ENCODE assay signal across 23 mouse cellular contexts in the genomic region with DNA sequence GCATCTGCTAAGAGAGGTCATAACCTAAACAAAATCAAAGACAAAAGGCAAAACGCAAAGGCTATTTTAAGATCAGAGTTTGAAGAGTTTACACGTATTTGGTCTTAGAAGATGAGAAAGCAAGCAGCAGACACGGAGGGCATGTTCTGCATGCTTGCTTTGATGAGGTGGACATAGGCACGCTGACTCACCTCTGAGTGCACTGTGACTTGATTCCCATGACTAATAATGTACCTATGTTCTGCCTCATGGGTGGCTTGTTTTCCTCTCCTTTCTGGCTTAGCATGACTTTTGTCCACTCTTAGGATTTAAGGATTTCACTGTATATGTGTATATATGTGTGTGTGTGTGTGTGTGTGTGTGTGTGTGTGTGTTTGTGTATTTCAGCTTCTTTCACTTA.
DNase-seq lines count a peak whose midpoint lies in the region; TF ChIP-seq lines count a peak whose summit lies in the region.
"Had no signal": no experiment of that assay in that cellular context is flagged by ENCODE, and none has a peak within 500 bp of the region (broad histone marks: within the 10 kb centered on the region; RNA-seq: fewer than 3 reads in every experiment).

No protein-coding gene starts in this region.

- no peaks in the 10 kb centered on the region for H3K36me3 ChIP-seq in CH12.LX (replicated peaks in 1 of 2; ENCODE audit: control insufficient read depth in 1 of 2, insufficient read depth in 1 of 2, low read length in 1 of 2)
- H3K36me3 ChIP-seq in forebrain, embryonic 10.5 days (replicated peaks): no peaks in the 10 kb centered on the region
- H3K36me3 ChIP-seq: forebrain, embryonic 12.5 days; forebrain, embryonic 15.5 days; G1E; heart, embryonic 10.5 days; heart, embryonic 13.5 days; hindbrain, embryonic 13.5 days; intestine, embryonic 15.5 days had no signal

- no peaks in the 10 kb centered on the region for H3K79me2 ChIP-seq in CH12.LX (replicated peaks; ENCODE audit: control insufficient read depth, extremely low read depth, insufficient read depth, poor library complexity, severe bottlenecking)

- dilution Hi-C loops in CH12.LX (cut with MboI; ENCODE audit: extremely low pct_ligation_motif_present, extremely low pct_unique_long_range_greater_than_20kb, low sequenced_read_pairs): no loop called here

- H3K4me2 ChIP-seq in CH12.LX (ENCODE audit: insufficient read depth, low read depth, poor library complexity, severe bottlenecking): peak overlapping the region; percentile 21; the same call in 1 of the 2 replicates
- H3K4me2 ChIP-seq: forebrain, embryonic 12.5 days; forebrain, embryonic 15.5 days; heart, embryonic 13.5 days; hindbrain, embryonic 13.5 days; intestine, embryonic 15.5 days had no signal

- in situ Hi-C loops in CH12.LX (cut with MboI; ENCODE audit: low pct_ligation_motif_present, low pct_unique_long_range_greater_than_20kb, low sequenced_read_pairs): no loop called here

- TF ChIP-seq CTCF in CH12.LX (conservative IDR thresholded peaks at IDR 0.05 in 1 of 2, IDR thresholded peaks at IDR 0.05 in 1 of 2; ENCODE audit: low read depth in 2 of 2, low read length in 2 of 2): no peak

- no peak overlapping the region for H3K4me3 ChIP-seq in CH12.LX (replicated peaks in 1 of 3; ENCODE audit: low read depth in 2 of 3, low read length in 2 of 3, poor library complexity in 1 of 3)
- H3K4me3 ChIP-seq in forebrain, embryonic 10.5 days: no peak overlapping the region
- H3K4me3 ChIP-seq: forebrain, embryonic 12.5 days; forebrain, embryonic 15.5 days; heart, adult 2 months; heart, embryonic 10.5 days; heart, embryonic 13.5 days; hindbrain, embryonic 13.5 days; intestine, embryonic 15.5 days had no signal

- TF ChIP-seq POLR2A in CH12.LX (IDR thresholded peaks at IDR 0.05; ENCODE audit: low read depth, low read length): no peak

- WGBS in forebrain, embryonic 10.5 days: 88% methylated on average over 4 of the region's 4 CpGs

- no peak for TF ChIP-seq RAD21 in CH12.LX (IDR thresholded peaks at IDR 0.05; ENCODE audit: low read depth, low read length)

- peaks cover 0 to 3% of the 10 kb centered on the region in 2 experiments; a peak in 2 of 4 replicates for H3K4me1 ChIP-seq in CH12.LX (ENCODE audit: control insufficient read depth in 1 of 2, insufficient read depth in 2 of 2)
- H3K4me1 ChIP-seq in forebrain, embryonic 10.5 days: no peaks in the 10 kb centered on the region
- H3K4me1 ChIP-seq: forebrain, embryonic 12.5 days; forebrain, embryonic 15.5 days; heart, embryonic 10.5 days; heart, embryonic 13.5 days; hindbrain, embryonic 13.5 days; intestine, embryonic 15.5 days had no signal

- no peaks in the 10 kb centered on the region for H3K9me3 ChIP-seq in CH12.LX (replicated peaks; ENCODE audit: low read length)
- H3K9me3 ChIP-seq in forebrain, embryonic 10.5 days: no peaks in the 10 kb centered on the region
- H3K9me3 ChIP-seq: forebrain, embryonic 12.5 days; forebrain, embryonic 15.5 days; heart, embryonic 10.5 days; heart, embryonic 13.5 days; hindbrain, embryonic 13.5 days; intestine, embryonic 15.5 days had no signal

- H3K27ac ChIP-seq in CH12.LX (ENCODE audit: insufficient read depth, low read depth): no peak overlapping the region
- H3K27ac ChIP-seq in forebrain, embryonic 10.5 days: no peak overlapping the region
- H3K27ac ChIP-seq: forebrain, embryonic 12.5 days; forebrain, embryonic 15.5 days; heart, adult 2 months; heart, embryonic 10.5 days; heart, embryonic 13.5 days; hindbrain, embryonic 13.5 days; intestine, embryonic 15.5 days had no signal

- TF ChIP-seq EP300 in CH12.LX (IDR thresholded peaks at IDR 0.05; ENCODE audit: low read length): no peak; the same call in 1 of the 2 replicates

- no peaks in the 10 kb centered on the region for H3K27me3 ChIP-seq in CH12.LX (replicated peaks)
- H3K27me3 ChIP-seq in forebrain, embryonic 10.5 days (ENCODE audit: poor library complexity, severe bottlenecking): peaks cover 9% of the 10 kb centered on the region
- H3K27me3 ChIP-seq: forebrain, embryonic 15.5 days; heart, embryonic 13.5 days; hindbrain, embryonic 13.5 days; intestine, embryonic 15.5 days had no signal

- H3K9ac ChIP-seq in CH12.LX (ENCODE audit: insufficient read depth, low read depth): no peak overlapping the region
- H3K9ac ChIP-seq: forebrain, embryonic 12.5 days; forebrain, embryonic 15.5 days; heart, embryonic 13.5 days; hindbrain, embryonic 13.5 days; intestine, embryonic 15.5 days had no signal

- peak; percentile 18 for DNase-seq in 3134 (ENCODE audit: extremely low read depth, insufficient read length, low spot score)
- peak; percentile 72 for DNase-seq in 3T3-L1 (ENCODE audit: low read depth, low spot score)
- peak; percentile 4 for DNase-seq in CH12.LX (ENCODE audit: extremely low read depth)
- DNase-seq in fibroblast of lung, adult 2 months (ENCODE audit: low read depth): peak; percentile 15
- no peak for DNase-seq in forebrain, embryonic 10.5 days (ENCODE audit: extremely low spot score, low spot score)
- no peak for DNase-seq in ovary, postnatal 10 days (ENCODE audit: low spot score)
- DNase-seq in layer of hippocampus, postnatal 10 days (ENCODE audit: low spot score in 2 of 2): no peak
- DNase-seq: adrenal gland, postnatal 10 days; cerebellum, adult 11-12 months; cerebellum, adult 8-10 months; cerebellum, postnatal 10 days; cerebellum, postnatal 36 days; gastrocnemius, postnatal 25 days; heart, adult 2 months; kidney, adult 11 months; kidney, adult 8-10 months had no signal

TF ChIP-seq in CH12.LX, 34 proteins besides CTCF, POLR2A, EP300 and RAD21:
- TF ChIP-seq IRF4 (IDR thresholded peaks at IDR 0.05; ENCODE audit: low read depth, low read length): peak; percentile 22; the same call in 1 of the 2 replicates
- no peak for TF ChIP-seq MEF2A (IDR thresholded peaks at IDR 0.05; ENCODE audit: borderline replicate concordance, low read depth, low read length)
TF ChIP-seq in CH12.LX: peak in this region for 1.

Comparison
In these comparisons a context has a peak if more than half of its experiments do, and no peak if none do; other contexts are left out.
1. DNase-seq: peak in 3134 (single experiment), 3T3-L1 (single experiment), CH12.LX (single experiment) and fibroblast of lung, adult 2 months (single experiment); none in forebrain, embryonic 10.5 days (single experiment), ovary, postnatal 10 days (single experiment) and layer of hippocampus, postnatal 10 days (0 of 2).